Mouse (Mus musculus) heart, embryonic 11.5 days (tissue): ENCODE measurements around the gene Rrp12. TPM values are rescaled to one million over a fixed set of nuclear protein-coding genes. Genes with fewer than 3 reads are reported as not detected.
"Not testable (repeated sequence)": the region's sequence is repeated elsewhere in the genome, so short reads cannot be mapped to it uniquely, and the experiment has no call there.

ENCODE experiments used
- ATAC-seq: fragments of 200-750 bp; cut with Nextera tagmentation; replicated peaks from 2 replicates; pipeline ENCODE4 v1.8.0; 2017; ENCODE audit warnings: moderate library complexity; ENCODE audit not compliant: insufficient number of reproducible peaks, low FRiP score, low TSS enrichment
- H3K27ac ChIP-seq: fragments of 300-500 bp; sonication (generic); 2 replicates; pipeline ENCODE4 v1.5.1; 2014; ENCODE audit warnings: mild to moderate bottlenecking, low read depth, low read length
- H3K27me3 ChIP-seq: fragments of 300-500 bp; sonication (generic); 2 replicates; pipeline ENCODE4 v1.6.1; 2014; ENCODE audit warnings: mild to moderate bottlenecking, low read length, mixed read lengths; ENCODE audit not compliant: control insufficient read depth, insufficient read depth
- H3K36me3 ChIP-seq: fragments of 300-500 bp; sonication (generic); 2 replicates; pipeline ENCODE4 v1.6.1; 2014; ENCODE audit warnings: mild to moderate bottlenecking, low read length, moderate library complexity, mixed read lengths; ENCODE audit not compliant: control insufficient read depth, insufficient read depth
- H3K4me1 ChIP-seq: fragments of 300-500 bp; sonication (generic); 2 replicates; pipeline ENCODE4 v1.6.1; 2014; ENCODE audit warnings: low read length; ENCODE audit not compliant: control insufficient read depth, insufficient read depth
- H3K4me2 ChIP-seq: fragments of 300-500 bp; sonication (generic); 2 replicates; pipeline ENCODE4 v1.6.1; 2014; ENCODE audit warnings: mild to moderate bottlenecking, moderate library complexity
- H3K4me3 ChIP-seq: fragments of 300-500 bp; sonication (generic); 2 replicates; pipeline ENCODE4 v1.5.1; 2014; ENCODE audit warnings: low read depth, low read length
- H3K9ac ChIP-seq: fragments of 300-500 bp; sonication (generic); 2 replicates; pipeline ENCODE4 v1.6.1; 2014; ENCODE audit warnings: mild to moderate bottlenecking, low read depth, low read length, moderate library complexity
- H3K9me3 ChIP-seq: fragments of 300-500 bp; sonication (generic); replicated peaks from 2 replicates; pipeline ENCODE4 v1.6.1; 2016; ENCODE audit warnings: low read length; ENCODE audit not compliant: control insufficient read depth
- WGBS: fragments of 180-500 bp; shearing (Covaris S2); extraction: QIAGEN DNeasy Blood & Tissue Kit; methylation state at CpG from one replicate; pipeline ENCODE4 v1.1.7; 2014; ENCODE audit not compliant: insufficient replicate concordance; 5-methylcytosine and 5-hydroxymethylcytosine counted together
- polyA plus RNA-seq: library from polyadenylated mRNA; unstranded; fragments of >200 nt; fragmentation: Nextera tagmentation; extraction: Ambion mirVana; gene quantifications from 2 replicates; pipeline ENCODE4 v1.2.1, GENCODE M21; 2014

The Rrp12 gene
- polyA plus RNA-seq, 1 experiment from 2014 or later, result 8.5 TPM

- H3K4me1 ChIP-seq, result 0 out of 2 replicates have a peak, but pooled peaks cover 3% of the 10 kb centered on the region
- ATAC-seq, result no peak
- H3K4me2 ChIP-seq, result no peak overlapping the region
- H3K9ac ChIP-seq, result no peak overlapping the region
- no peak overlapping the region for H3K27ac ChIP-seq
- 72% methylated on average over 4 of the region's 4 CpGs for WGBS
- no peaks in the 10 kb centered on the region for H3K27me3 ChIP-seq
- H3K4me3 ChIP-seq, result no peak overlapping the region; the same call in 1 of the 2 replicates
- peaks cover 34% of the 10 kb centered on the region for H3K36me3 ChIP-seq
- H3K9me3 ChIP-seq, result no peaks in the 10 kb centered on the region
These were observed 23.5 kb upstream of the Rrp12 start for GRCm38 (mm10) chr19:41919471-41919870.

- H3K27me3 ChIP-seq, result no peaks in the 10 kb centered on the region
- WGBS, result 86% methylated on average over 4 of the region's 4 CpGs
- ATAC-seq, result no peak
- peaks cover 29% of the 10 kb centered on the region for H3K36me3 ChIP-seq
- H3K4me3 ChIP-seq, result no peak overlapping the region
- no peak overlapping the region for H3K4me2 ChIP-seq
- H3K9ac ChIP-seq, result no peak overlapping the region
- peaks cover 16% of the 10 kb centered on the region for H3K4me1 ChIP-seq
- no peaks in the 10 kb centered on the region for H3K9me3 ChIP-seq
- no peak overlapping the region for H3K27ac ChIP-seq
These were observed 20.9 kb upstream of the Rrp12 start for GRCm38 (mm10) chr19:41916853-41917252.

- Histone ChIP-seq H3K27ac (no peak overlapping the region), H3K36me3 (peaks cover 29% of the 10 kb centered on the region), H3K4me3 (no peak overlapping the region), H3K4me1 (peaks cover 16% of the 10 kb centered on the region), H3K4me2 (peak overlapping the region; percentile 91; the same call in 1 of the 2 replicates), H3K27me3 (no peaks in the 10 kb centered on the region), H3K9me3 (no peaks in the 10 kb centered on the region), H3K9ac (no peak overlapping the region)
- 76% methylated on average over 3 of the region's 3 CpGs for whole genome bisulfite sequencing
- no peak for ATAC-seq
These were observed 19.3 kb upstream of the Rrp12 start for GRCm38 (mm10) chr19:41915294-41915693.

- H3K36me3 ChIP-seq, result peaks cover 28% of the 10 kb centered on the region
- peak overlapping the region; percentile 99 for H3K4me3 ChIP-seq
- not testable (repeated sequence) for H3K27ac ChIP-seq, H3K9ac ChIP-seq, H3K27me3 ChIP-seq, H3K9me3 ChIP-seq, ATAC-seq
- peak overlapping the region; percentile 91 for H3K4me2 ChIP-seq
- peaks cover 16% of the 10 kb centered on the region for H3K4me1 ChIP-seq
These were observed 18.6 kb upstream of the Rrp12 start for GRCm38 (mm10) chr19:41914592-41914882.

GRCm38 (mm10) chr19:41913774-41914591 lies 18.0 kb upstream of the Rrp12 start:
- Histone ChIP-seq H3K9ac (peak overlapping the region; percentile 98), H3K4me2 (peak overlapping the region; percentile 91), H3K36me3 (peaks cover 22% of the 10 kb centered on the region), H3K4me3 (peak overlapping the region; percentile 99), H3K27me3 (no peaks in the 10 kb centered on the region), H3K4me1 (peaks cover 16% of the 10 kb centered on the region), H3K9me3 (no peaks in the 10 kb centered on the region), H3K27ac (peak overlapping the region; percentile 35; the same call in 1 of the 2 replicates)
- WGBS, result 38% methylated on average over 6 of the region's 6 CpGs
- ATAC-seq, result no peak

GRCm38 (mm10) chr19:41912121-41913080 lies 16.4 kb upstream of the Rrp12 start:
- H3K4me1 ChIP-seq, result peaks cover 16% of the 10 kb centered on the region
- H3K9me3 ChIP-seq, result no peaks in the 10 kb centered on the region
- peak overlapping the region; percentile 91 for H3K4me2 ChIP-seq
- ATAC-seq, result peak; percentile 18; the same call in 1 of the 2 replicates
- H3K36me3 ChIP-seq, result peaks cover 18% of the 10 kb centered on the region
- H3K27me3 ChIP-seq, result no peaks in the 10 kb centered on the region
- H3K9ac ChIP-seq, result peak overlapping the region; percentile 98
- peak overlapping the region; percentile 99 for H3K4me3 ChIP-seq
- under 1% methylated on average over 53 of the region's 53 CpGs for WGBS
- peak overlapping the region; percentile 95 for H3K27ac ChIP-seq

- H3K4me2 ChIP-seq, result peak within 1 kb of the TSS; percentile 91
- peak within 1 kb of the TSS; percentile 98 for H3K9ac ChIP-seq
- ATAC-seq, result peak; percentile 93
- peaks cover 10% of the 10 kb centered on the region for H3K36me3 ChIP-seq
- H3K4me1 ChIP-seq, result peaks cover 24% of the 10 kb centered on the region
- peak within 1 kb of the TSS; percentile 95 for H3K27ac ChIP-seq
- no peaks in the 10 kb centered on the region for H3K27me3 ChIP-seq
- no peaks in the 10 kb centered on the region for H3K9me3 ChIP-seq
- peak within 1 kb of the TSS; percentile 99 for H3K4me3 ChIP-seq
- WGBS, result 4% methylated on average over 54 of the region's 54 CpGs
These were observed 15.5 kb upstream of the Rrp12 start, which contains the start of gene Pgam1 for GRCm38 (mm10) chr19:41911178-41912073. Gene Pgam1 (plus strand): TSS chr19:41911923.

- Histone ChIP-seq H3K9me3 (no peaks in the 10 kb centered on the region), H3K27ac (no peak overlapping the region), H3K4me3 (no peak overlapping the region), H3K4me1 (peaks cover 24% of the 10 kb centered on the region), H3K9ac (no peak overlapping the region), H3K36me3 (peaks cover 5% of the 10 kb centered on the region; the same call in 1 of the 2 replicates), H3K27me3 (no peaks in the 10 kb centered on the region), H3K4me2 (no peak overlapping the region)
- 83% methylated on average over 2 of the region's 2 CpGs for WGBS
- ATAC-seq, result no peak
These were observed 14.4 kb upstream of the Rrp12 start for GRCm38 (mm10) chr19:41910396-41910795.
